Mouse (Mus musculus) cerebellum, adult 2 months (tissue): ENCODE results near the gene Arl6ip4.

ENCODE experiments used
- CTCF ChIP-seq: fragments of 200-500 bp; IDR thresholded peaks from 2 replicates; pipeline ENCODE4 v1.5.1; 2011; ENCODE audit warnings: low read depth, mild to moderate bottlenecking, control low read depth, low read length, moderate library complexity, borderline replicate concordance; ENCODE audit not compliant: insufficient read depth
- POLR2A ChIP-seq: fragments of 200-500 bp; IDR thresholded peaks from 2 replicates; pipeline ENCODE4 v1.6.1; 2011; ENCODE audit warnings: low read length, control low read depth, borderline replicate concordance; ENCODE audit not compliant: insufficient read depth

GRCm38 (mm10) chr5:124150895-124151294 is 35.0 kb downstream of the Arl6ip4 start:
- TF ChIP-seq CTCF (no peak), POLR2A (no peak)
